ENCODE assay signal across 8 mouse cellular contexts in genomic region chr7:127480321-127480720, GRCm38 (mm10). TPM values are rescaled to one million over a fixed set of nuclear protein-coding genes. Genes with fewer than 3 reads are reported as not detected.
DNase-seq lines count a peak whose midpoint lies in the region; ATAC-seq and TF ChIP-seq lines count a peak whose summit lies in the region.

No protein-coding gene starts in this region.

- H3K27me3 ChIP-seq in hindbrain, embryonic 16.5 days (replicated peaks; ENCODE audit: control insufficient read depth, insufficient read depth, low read length), result no peaks in the 10 kb centered on the region

- no peak for TF ChIP-seq CTCF in gastrocnemius, adult 2 months (IDR thresholded peaks at IDR 0.05)

- DNase-seq in gastrocnemius, adult 2 months, result no peak
- no peak for DNase-seq in gastrocnemius, adult 18-20 months (ENCODE audit: low spot score)
- DNase-seq in c-Kit-positive CD71-negative TER-119-negative erythroid progenitor cells, embryonic 14.5 days (ENCODE audit: low read depth), result peak; percentile 75
- DNase-seq in thymus, adult 18-20 months, result peak; percentile 53 to 74
- no peak for DNase-seq in right cerebral cortex, adult 18-20 months

- no peak for ATAC-seq in hindbrain, embryonic 16.5 days
- ATAC-seq in activated CD4-positive, CD25-positive, alpha-beta regulatory T cell, adult 4 months, result no peak

- H3K4me1 ChIP-seq in hindbrain, embryonic 16.5 days (ENCODE audit: control insufficient read depth, insufficient read depth, low read depth, low read length), result peaks cover 23% of the 10 kb centered on the region

- H3K36me3 ChIP-seq in hindbrain, embryonic 16.5 days (ENCODE audit: control insufficient read depth, insufficient read depth, low read length), result peaks cover 39% of the 10 kb centered on the region
- peaks cover 50% of the 10 kb centered on the region for H3K36me3 ChIP-seq in macrophage (ENCODE audit: inconsistent target)

- H3K4me2 ChIP-seq in hindbrain, embryonic 16.5 days (ENCODE audit: low read length), result peak overlapping the region; percentile 99

- H3K79me2 ChIP-seq in macrophage (ENCODE audit: inconsistent target), result peaks cover 69% of the 10 kb centered on the region

- intact Hi-C loops in gastrocnemius, adult 2 months (cut with DNase I), result no loop called here

- no peaks in the 10 kb centered on the region for H3K9me3 ChIP-seq in hindbrain, embryonic 16.5 days (ENCODE audit: control insufficient read depth, low read length)

- 78% methylated on average over 2 of the region's 2 CpGs for WGBS in hindbrain, embryonic 16.5 days
- WGBS in macrophage (ENCODE audit: missing documents), result 0% methylated on average over 2 of the region's 2 CpGs

- H3K27ac ChIP-seq in gastrocnemius, adult 2 months, result peak overlapping the region; percentile 94
- H3K27ac ChIP-seq in hindbrain, embryonic 16.5 days (ENCODE audit: low read depth, low read length), result no peak overlapping the region
- peak overlapping the region; percentile 85 for H3K27ac ChIP-seq in macrophage

- H3K9ac ChIP-seq in hindbrain, embryonic 16.5 days (ENCODE audit: low read depth, low read length), result peak overlapping the region; percentile 95

- H3K4me3 ChIP-seq in gastrocnemius, adult 2 months, result peak overlapping the region; percentile 85
- H3K4me3 ChIP-seq in hindbrain, embryonic 16.5 days (ENCODE audit: low read length), result peak overlapping the region; percentile 99
- peak overlapping the region; percentile 96 for H3K4me3 ChIP-seq in macrophage (ENCODE audit: inconsistent target)

RNA-seq across cellular contexts. Expression of gene Fbrs, which starts 1.3 kb away (rescaled TPM):
- 10 to 100 TPM; 24.1 to 24.7 TPM for total RNA-seq in gastrocnemius, adult 2 months (2021)
- 10 to 100 TPM; 25.2 to 26.6 TPM for total RNA-seq in gastrocnemius, adult 18-20 months (2021)
- polyA plus RNA-seq in hindbrain, embryonic 16.5 days (2015; fragmentation: Nextera tagmentation; extraction: Ambion mirVana), result 10.2 and 12.6 TPM in 2 replicates
- 100 to 1,000 TPM; 231 to 699 (median 415) TPM for total RNA-seq in macrophage (2018; cell fraction: chromatin; rRNA removed)
- 100 to 1,000 TPM; 139 to 247 (median 166) TPM for total RNA-seq in macrophage (2018; cell fraction: cytosol; rRNA removed)
- 100 to 1,000 TPM; 216 to 619 (median 409) TPM for total RNA-seq in macrophage (2018; cell fraction: nucleus; rRNA removed)
- 47.3 to 163 TPM (median 92.9 TPM) in 3 replicates for polyA plus RNA-seq in macrophage (2018)
- polyA plus RNA-seq in activated CD4-positive, CD25-positive, alpha-beta regulatory T cell, adult 4 months (2017; shearing (Covaris generic)), result 10 to 100 TPM; 17.9 to 25.0 TPM

RNA-seq across cellular contexts. Expression of gene Prr14, which starts 20.9 kb away (rescaled TPM):
- total RNA-seq in gastrocnemius, adult 2 months (2021), result 10 to 100 TPM; 19.3 to 20.9 TPM
- total RNA-seq in gastrocnemius, adult 18-20 months (2021), result 10 to 100 TPM; 16.5 to 19.4 TPM
- 29.0 and 35.2 TPM in 2 replicates for polyA plus RNA-seq in hindbrain, embryonic 16.5 days (2015; fragmentation: Nextera tagmentation; extraction: Ambion mirVana)
- total RNA-seq in macrophage (2018; cell fraction: chromatin; rRNA removed), result 100 to 1,000 TPM; 101 to 468 (median 170) TPM
- 10 to 100 TPM; 40.3 to 81.1 (median 50.0) TPM for total RNA-seq in macrophage (2018; cell fraction: cytosol; rRNA removed)
- total RNA-seq in macrophage (2018; cell fraction: nucleus; rRNA removed), result 100 to 1,000 TPM in 22 of 26 experiments, 10 to 100 TPM in 4; 78.6 to 416 (median 129) TPM
- polyA plus RNA-seq in macrophage (2018), result 31.6 to 54.9 TPM (median 50.8 TPM) in 3 replicates
- 100 to 1,000 TPM; 137 to 165 TPM for polyA plus RNA-seq in activated CD4-positive, CD25-positive, alpha-beta regulatory T cell, adult 4 months (2017; shearing (Covaris generic))

RNA-seq across cellular contexts. Expression of gene Zfp689, which starts 31.4 kb away (rescaled TPM):
- total RNA-seq in gastrocnemius, adult 2 months (2021), result 1 to 10 TPM in 1 of 2 experiments, under 1 TPM in 1; 0.71 to 1.3 TPM
- total RNA-seq in gastrocnemius, adult 18-20 months (2021), result under 1 TPM; 0.76 to 0.82 TPM
- 13.2 and 15.9 TPM in 2 replicates for polyA plus RNA-seq in hindbrain, embryonic 16.5 days (2015; fragmentation: Nextera tagmentation; extraction: Ambion mirVana)
- total RNA-seq in macrophage (2018; cell fraction: chromatin; rRNA removed), result 1 to 10 TPM in 7 of 26 experiments, under 1 TPM in 15, not detected in 4; 0.25 to 3.3 (median 0.84) TPM
- total RNA-seq in macrophage (2018; cell fraction: cytosol; rRNA removed), result 1 to 10 TPM in 17 of 26 experiments, under 1 TPM in 9; 0.42 to 3.0 (median 1.4) TPM
- total RNA-seq in macrophage (2018; cell fraction: nucleus; rRNA removed), result 1 to 10 TPM in 10 of 26 experiments, under 1 TPM in 16; 0.35 to 2.7 (median 0.95) TPM
- 1.0 to 1.9 TPM (median 1.0 TPM) in 3 replicates for polyA plus RNA-seq in macrophage (2018)
- 1 to 10 TPM; 3.3 to 5.4 TPM for polyA plus RNA-seq in activated CD4-positive, CD25-positive, alpha-beta regulatory T cell, adult 4 months (2017; shearing (Covaris generic))

RNA-seq across cellular contexts. Expression of gene Srcap, which starts 31.5 kb away (rescaled TPM):
- total RNA-seq in gastrocnemius, adult 2 months (2021), result 10 to 100 TPM; 47.5 to 50.4 TPM
- 10 to 100 TPM; 46.5 to 46.6 TPM for total RNA-seq in gastrocnemius, adult 18-20 months (2021)
- polyA plus RNA-seq in hindbrain, embryonic 16.5 days (2015; fragmentation: Nextera tagmentation; extraction: Ambion mirVana), result 37.9 and 38.7 TPM in 2 replicates
- total RNA-seq in macrophage (2018; cell fraction: chromatin; rRNA removed), result 100 to 1,000 TPM; 208 to 357 (median 289) TPM
- total RNA-seq in macrophage (2018; cell fraction: cytosol; rRNA removed), result 10 to 100 TPM; 27.7 to 59.0 (median 39.6) TPM
- 100 to 1,000 TPM; 112 to 214 (median 157) TPM for total RNA-seq in macrophage (2018; cell fraction: nucleus; rRNA removed)
- 14.3 to 15.8 TPM (median 15.4 TPM) in 3 replicates for polyA plus RNA-seq in macrophage (2018)
- polyA plus RNA-seq in activated CD4-positive, CD25-positive, alpha-beta regulatory T cell, adult 4 months (2017; shearing (Covaris generic)), result 10 to 100 TPM in 1 of 2 experiments, 1 to 10 TPM in 1; 8.1 to 10.9 TPM

RNA-seq across cellular contexts. Expression of gene Gm42715, which starts 39.1 kb away (rescaled TPM):
- total RNA-seq in gastrocnemius, adult 2 months (2021), result 1 to 10 TPM; 5.3 to 5.5 TPM
- 1 to 10 TPM; 2.8 to 3.8 TPM for total RNA-seq in gastrocnemius, adult 18-20 months (2021)
- polyA plus RNA-seq in hindbrain, embryonic 16.5 days (2015; fragmentation: Nextera tagmentation; extraction: Ambion mirVana), result 13.2 and 13.7 TPM in 2 replicates
- 100 to 1,000 TPM in 2 of 26 experiments, 10 to 100 TPM in 24; 46.2 to 102 (median 81.0) TPM for total RNA-seq in macrophage (2018; cell fraction: chromatin; rRNA removed)
- 10 to 100 TPM; 17.0 to 32.6 (median 21.8) TPM for total RNA-seq in macrophage (2018; cell fraction: cytosol; rRNA removed)
- total RNA-seq in macrophage (2018; cell fraction: nucleus; rRNA removed), result 100 to 1,000 TPM in 1 of 26 experiments, 10 to 100 TPM in 25; 27.1 to 105 (median 69.9) TPM
- polyA plus RNA-seq in macrophage (2018), result 13.1 to 13.5 TPM (median 13.2 TPM) in 3 replicates
- 10 to 100 TPM; 19.2 to 20.0 TPM for polyA plus RNA-seq in activated CD4-positive, CD25-positive, alpha-beta regulatory T cell, adult 4 months (2017; shearing (Covaris generic))

Comparison
In these comparisons a context has a peak if more than half of its experiments do, and no peak if none do; other contexts are left out.
1. DNase-seq: peak in c-Kit-positive CD71-negative TER-119-negative erythroid progenitor cells, embryonic 14.5 days (single experiment) and thymus, adult 18-20 months (2 of 2); none in gastrocnemius, adult 2 months (single experiment), gastrocnemius, adult 18-20 months (single experiment) and right cerebral cortex, adult 18-20 months (single experiment).
2. Peak in every context shown above with its lines, with median percentiles within 50 percentile points of each other: H3K4me3 ChIP-seq.